Mouse (Mus musculus): ENCODE results near the gene Celf5. TPM values are rescaled to one million over a fixed set of nuclear protein-coding genes. Genes with fewer than 3 reads are reported as not detected.

Celf5 gene
- polyA plus RNA-seq, 1 experiment = 0.05 TPM

GRCm38 (mm10) chr10:81410981-81411380, 71.5 kb downstream of the Celf5 start:
- TF ChIP-seq GATA1 (IDR thresholded peaks at IDR 0.05; ENCODE audit: low read length) = no peak

- no peak for TF ChIP-seq GATA1 (IDR thresholded peaks at IDR 0.05; ENCODE audit: low read length)
Observed at GRCm38 (mm10) chr10:81410350-81410749, 72.2 kb downstream of the Celf5 start.

- no peak for TF ChIP-seq GATA1 (IDR thresholded peaks at IDR 0.05; ENCODE audit: low read length)
Observed at GRCm38 (mm10) chr10:81409330-81409729, 73.2 kb downstream of the Celf5 start.

Other genes with a start within 250 kb of the Celf5 start
- 0.66 and 0.84 TPM in 2 replicates for gene Zfr2, start 249.6 kb downstream of the Celf5 start, polyA plus RNA-seq (2012)
- gene Matk, start 229.8 kb downstream of the Celf5 start, polyA plus RNA-seq (2012) = not detected in 2 replicates
- gene Mrpl54, start 215.8 kb downstream of the Celf5 start, polyA plus RNA-seq (2012) = 633 and 674 TPM in 2 replicates
- gene Apba3, start 215.7 kb downstream of the Celf5 start, polyA plus RNA-seq (2012) = 111 and 135 TPM in 2 replicates
- gene Tjp3, start 191.1 kb downstream of the Celf5 start, polyA plus RNA-seq (2012) = 1.4 TPM in 2 replicates
- gene Pip5k1c, start 189.7 kb downstream of the Celf5 start, polyA plus RNA-seq (2012) = 139 and 210 TPM in 2 replicates
- 74.5 and 82.9 TPM in 2 replicates for gene Cactin, start 161.6 kb downstream of the Celf5 start, polyA plus RNA-seq (2012)
- not detected in 2 replicates for gene Tbxa2r, start 154.0 kb downstream of the Celf5 start, polyA plus RNA-seq (2012)
- not detected in 2 replicates for gene Gipc3, start 139.4 kb downstream of the Celf5 start, polyA plus RNA-seq (2012)
- 186 and 236 TPM in 2 replicates for gene Hmg20b, start 132.2 kb downstream of the Celf5 start, polyA plus RNA-seq (2012)
- 38.2 and 39.2 TPM in 2 replicates for gene Mfsd12, start 125.2 kb downstream of the Celf5 start, polyA plus RNA-seq (2012)
- 0.40 and 0.50 TPM in 2 replicates for gene 4930404N11Rik, start 116.9 kb downstream of the Celf5 start, polyA plus RNA-seq (2012)
- gene Fzr1, start 104.2 kb downstream of the Celf5 start, polyA plus RNA-seq (2012) = 99.0 and 111 TPM in 2 replicates
- gene Dohh, start 98.3 kb downstream of the Celf5 start, polyA plus RNA-seq (2012) = 216 and 292 TPM in 2 replicates
- 0.22 and 0.38 TPM in 2 replicates for gene Gm48551, start 98.2 kb downstream of the Celf5 start, polyA plus RNA-seq (2012)
- 7.0 and 10.7 TPM in 2 replicates for gene Gm48552, start 93.7 kb downstream of the Celf5 start, polyA plus RNA-seq (2012)
- 0.68 and 0.69 TPM in 2 replicates for gene Smim24, start 89.7 kb downstream of the Celf5 start, polyA plus RNA-seq (2012)
- 29.3 and 37.9 TPM in 2 replicates for gene Nfic, start 27.1 kb downstream of the Celf5 start, polyA plus RNA-seq (2012)
- gene Ncln, start 13.7 kb upstream of the Celf5 start, polyA plus RNA-seq (2012) = 258 and 349 TPM in 2 replicates
- gene S1pr4, start 17.4 kb upstream of the Celf5 start, polyA plus RNA-seq (2012) = 4.1 and 6.8 TPM in 2 replicates
- gene Gna15, start 41.5 kb upstream of the Celf5 start, polyA plus RNA-seq (2012) = 38.8 and 47.3 TPM in 2 replicates
- 15.0 and 16.3 TPM in 2 replicates for gene Gna11, start 62.5 kb upstream of the Celf5 start, polyA plus RNA-seq (2012)
- gene Aes, start 76.8 kb upstream of the Celf5 start, polyA plus RNA-seq (2012) = 1,803 and 2,150 TPM in 2 replicates
- gene Tle2, start 91.9 kb upstream of the Celf5 start, polyA plus RNA-seq (2012) = 3.0 and 3.6 TPM in 2 replicates
- 9.2 and 15.1 TPM in 2 replicates for gene Tle6, start 118.4 kb upstream of the Celf5 start, polyA plus RNA-seq (2012)
- gene BC025920, start 123.6 kb upstream of the Celf5 start, polyA plus RNA-seq (2012) = 0.16 and 0.22 TPM in 2 replicates
- gene Sirt6, start 145.1 kb upstream of the Celf5 start, polyA plus RNA-seq (2012) = 100 and 118 TPM in 2 replicates
- gene Ankrd24, start 145.8 kb upstream of the Celf5 start, polyA plus RNA-seq (2012) = 7.1 and 8.6 TPM in 2 replicates
- gene Gm10778, start 166.3 kb upstream of the Celf5 start, polyA plus RNA-seq (2012) = 0.18 and 0.19 TPM in 2 replicates
- gene Zfp433, start 222.1 kb upstream of the Celf5 start, polyA plus RNA-seq (2012) = 0.28 and 0.37 TPM in 2 replicates